Mouse (Mus musculus): Measurements from ENCODE around the gene Srd5a3.

The Srd5a3 gene

DNA sequence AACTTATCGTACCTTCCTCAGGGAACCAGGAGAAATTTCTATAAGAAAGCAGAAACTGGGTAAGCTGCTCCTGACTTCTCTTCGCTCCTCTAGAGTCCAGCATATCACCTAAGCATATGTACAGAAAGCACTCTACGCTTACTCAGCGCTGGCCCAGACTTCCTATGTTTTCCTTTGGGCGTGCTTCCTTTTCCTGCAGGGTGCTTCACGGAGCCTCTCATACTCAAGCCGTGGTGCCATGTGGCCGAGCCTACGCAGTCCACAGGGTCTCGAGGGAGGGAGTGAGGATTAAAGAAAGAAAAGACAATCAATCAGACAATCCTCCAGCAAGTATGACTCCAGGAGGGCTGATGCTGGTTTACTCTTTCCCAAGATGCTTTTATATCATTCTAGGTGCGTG, 36.8 kb downstream of the Srd5a3 start:
- ChIA-PET CTCF (no interaction called here), POLR2A (interaction anchor here in 1 of 4 experiments (1.1 to 1.2 kb wide), 2 partner anchors 10 to 14 kb away, joined by 3 to 5 read pairs; no protein-coding TSS in a partner anchor)

DNA sequence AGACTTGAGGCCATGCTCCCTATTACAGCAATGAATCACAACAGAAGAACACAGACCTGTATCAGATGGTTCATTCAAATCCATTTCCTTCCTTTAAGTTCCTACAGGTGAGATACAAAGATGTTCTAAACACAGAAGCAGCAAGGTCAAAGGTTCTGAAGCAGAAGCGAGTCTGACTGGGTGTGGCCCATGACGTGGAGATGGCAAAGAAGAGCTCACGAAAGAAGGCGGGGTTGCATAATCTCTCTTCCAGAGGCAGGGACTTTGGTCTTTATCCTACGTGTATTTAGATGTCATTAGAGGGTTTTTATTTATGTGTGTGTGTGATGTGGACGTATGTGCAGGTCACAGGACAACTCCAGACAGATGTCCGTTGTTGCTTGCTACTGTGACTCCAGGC, 37.6 kb downstream of the Srd5a3 start:
- CTCF ChIA-PET, result no interaction called here
- POLR2A ChIA-PET, result interaction anchor here in 1 of 4 experiments (0.7 kb wide), 1 partner anchor 9 kb away, joined by 3 read pairs; no protein-coding TSS in a partner anchor

DNA sequence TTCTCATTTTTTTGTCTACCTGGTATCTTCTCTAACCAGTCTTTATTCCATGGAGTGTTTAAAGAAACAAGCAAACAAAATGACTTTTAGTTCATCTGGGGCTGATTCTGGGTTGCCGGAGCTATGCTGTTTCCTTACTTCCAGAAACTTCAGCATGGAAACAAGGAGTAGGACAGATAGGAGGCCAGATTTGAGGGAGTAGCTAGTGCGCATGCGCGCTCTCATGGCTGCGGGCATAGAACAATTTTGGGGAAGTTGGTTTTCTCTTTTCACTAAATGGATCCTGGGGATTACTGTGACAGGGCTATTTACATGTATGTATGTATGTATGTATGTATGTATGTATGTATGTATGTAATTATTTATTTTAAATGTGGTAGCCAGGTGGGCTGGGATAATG, 39.1 kb downstream of the Srd5a3 start:
- ChIA-PET CTCF (no interaction called here), POLR2A (interaction anchor here in 1 of 4 experiments (1.6 kb wide), 1 partner anchor 39 kb away, joined by 4 read pairs; the partner anchor contains the start of gene Srd5a3)

DNA sequence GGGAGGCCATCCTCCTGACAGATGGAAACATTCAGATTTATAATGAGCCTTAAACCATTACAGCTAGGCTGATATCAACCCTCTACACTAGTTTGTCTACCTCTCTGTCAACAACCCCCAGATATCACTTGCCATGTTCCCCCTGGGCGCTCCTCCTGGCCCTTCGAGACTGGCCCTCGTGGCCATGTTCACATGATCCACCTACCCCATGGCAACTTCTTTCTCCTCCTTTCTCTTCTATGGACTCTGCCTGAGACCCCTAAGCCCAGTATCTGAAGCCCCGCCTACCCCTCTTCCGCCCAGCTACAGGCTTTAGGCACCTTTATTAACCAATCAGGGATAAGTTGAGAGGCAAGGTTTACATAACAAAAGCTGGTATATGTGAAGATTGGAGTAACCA, 39.7 kb downstream of the Srd5a3 start:
- POLR2A ChIA-PET, result interaction anchor here in 1 of 4 experiments (1.6 kb wide), 1 partner anchor 40 kb away, joined by 4 read pairs; the partner anchor contains the start of gene Srd5a3
- CTCF ChIA-PET, result interaction anchor here in 1 of 4 experiments (0.6 to 1.1 kb wide), 3 partner anchors 113 to 309 kb away, joined by 3 read pairs; no protein-coding TSS in a partner anchor

DNA sequence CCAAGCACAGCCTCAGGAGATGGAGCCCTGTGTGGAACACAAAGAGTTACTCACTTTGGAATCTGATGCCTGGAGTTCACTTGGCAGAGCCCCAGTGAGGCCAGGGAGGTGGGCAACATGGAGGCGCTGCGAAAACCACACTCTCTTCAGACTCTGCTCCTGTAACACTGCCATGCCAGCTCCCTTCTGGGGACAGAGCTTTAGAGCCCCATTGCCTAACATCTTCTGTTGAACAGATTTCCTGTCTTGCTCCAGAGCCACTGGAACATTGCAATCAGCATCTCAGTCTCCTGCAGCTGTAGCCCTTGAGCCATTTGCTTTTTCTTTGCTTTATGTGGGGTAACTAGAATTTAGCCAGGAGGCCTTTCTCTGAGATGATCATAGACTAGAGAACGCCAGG, 42.3 kb downstream of the Srd5a3 start:
- CTCF ChIA-PET, result no interaction called here
- POLR2A ChIA-PET, result interaction anchor here in 3 of 4 experiments (0.5 to 2.0 kb wide), 8 partner anchors 10 to 805 kb away, joined by 3 to 16 read pairs (median 3); partner anchors contain the start of genes Srd5a3 (in 2 of the 3), Paics (in 1 of the 3) and Ppat (in 1 of the 3)

DNA sequence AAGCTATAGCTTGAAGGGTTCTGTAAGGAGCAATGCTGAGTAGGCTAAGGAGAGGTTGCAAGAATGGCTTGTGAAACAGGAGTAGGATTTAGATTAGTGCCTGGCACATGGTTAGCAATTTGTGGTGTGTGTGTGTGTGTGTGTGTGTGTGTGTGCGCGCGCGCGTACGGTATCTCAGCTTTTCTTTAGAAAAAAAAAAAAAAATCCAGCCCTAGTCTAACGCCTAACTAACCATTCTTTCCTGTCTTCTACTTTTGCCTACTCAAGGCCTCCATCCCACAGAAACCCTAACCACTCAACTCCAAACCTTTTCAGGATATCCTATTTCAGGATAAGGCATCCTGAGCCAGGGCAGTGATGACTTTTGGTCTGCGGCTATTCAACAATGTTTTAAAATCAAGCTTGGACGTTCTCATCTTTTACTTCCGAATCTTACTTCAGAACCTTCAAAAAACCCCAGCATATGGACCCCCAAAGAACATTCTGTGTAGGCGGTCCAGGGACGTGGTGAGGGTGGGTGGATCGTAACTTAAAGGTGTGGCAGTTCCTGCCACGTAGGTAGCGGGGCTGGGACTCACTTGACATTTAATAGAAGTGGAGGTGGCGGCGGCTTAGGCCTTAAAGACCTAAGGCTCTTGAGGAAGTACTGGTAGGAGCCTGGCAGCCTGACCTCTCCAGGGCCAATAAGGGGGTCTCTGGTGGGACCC, 43.1 kb downstream of the Srd5a3 start:
- ChIA-PET POLR2A (interaction anchor here (0.5 to 2.3 kb wide), 31 partner anchors 9 to 806 kb away, joined by 3 to 16 read pairs (median 3); partner anchors contain the start of genes Srd5a3 (in 3 of the 4), Kit (in 1 of the 4), Paics (in 1 of the 4) and Pdcl2 (in 1 of the 4)), CTCF (interaction anchor here in 2 of 4 experiments (0.6 to 1.5 kb wide), 4 partner anchors 13 to 721 kb away, joined by 3 read pairs; partner anchors contain the start of gene Srd5a3 (in 1 of the 2))

DNA sequence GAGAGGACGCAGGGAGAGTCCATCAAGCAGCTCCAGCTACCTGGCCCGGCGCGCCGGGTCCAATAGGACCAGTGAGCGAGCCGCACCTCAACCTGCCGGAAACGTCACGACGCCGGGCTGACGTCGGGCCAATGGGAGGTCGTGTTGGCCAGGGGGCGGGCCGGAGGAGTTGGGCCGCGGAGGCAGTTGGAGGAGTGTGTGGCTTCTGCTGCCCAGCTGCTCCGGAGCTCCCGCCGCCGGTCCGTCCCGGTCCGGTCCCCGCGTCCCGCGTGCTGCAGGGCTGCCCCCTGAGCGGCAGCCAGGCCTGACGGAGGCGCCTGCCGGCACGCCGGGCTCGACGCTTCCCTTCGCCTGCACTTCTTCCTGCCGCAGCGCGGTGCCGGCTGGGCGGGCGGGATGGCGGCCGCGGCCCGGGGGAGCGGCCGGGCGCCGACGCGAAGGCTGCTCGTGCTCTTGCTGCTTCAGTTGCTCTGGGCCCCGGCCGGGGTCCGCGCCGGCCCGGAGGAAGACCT, 43.7 kb downstream of the Srd5a3 start, which contains the start of gene Tmem165:
Gene Tmem165, plus strand, starts transcription at position 131 of the 512 bp plus-strand sequence.
- CTCF ChIA-PET, result interaction anchor here in 2 of 4 experiments (0.6 to 1.5 kb wide), 3 partner anchors 14 to 503 kb away, joined by 3 read pairs; partner anchors contain the start of gene Srd5a3 (in 1 of the 2)
- POLR2A ChIA-PET, result interaction anchor here (0.5 to 2.3 kb wide), 27 partner anchors 8 to 685 kb away, joined by 3 to 16 read pairs (median 3); partner anchors contain the start of genes Srd5a3 (in 3 of the 4), Kit (in 1 of the 4) and Pdcl2 (in 1 of the 4)

DNA sequence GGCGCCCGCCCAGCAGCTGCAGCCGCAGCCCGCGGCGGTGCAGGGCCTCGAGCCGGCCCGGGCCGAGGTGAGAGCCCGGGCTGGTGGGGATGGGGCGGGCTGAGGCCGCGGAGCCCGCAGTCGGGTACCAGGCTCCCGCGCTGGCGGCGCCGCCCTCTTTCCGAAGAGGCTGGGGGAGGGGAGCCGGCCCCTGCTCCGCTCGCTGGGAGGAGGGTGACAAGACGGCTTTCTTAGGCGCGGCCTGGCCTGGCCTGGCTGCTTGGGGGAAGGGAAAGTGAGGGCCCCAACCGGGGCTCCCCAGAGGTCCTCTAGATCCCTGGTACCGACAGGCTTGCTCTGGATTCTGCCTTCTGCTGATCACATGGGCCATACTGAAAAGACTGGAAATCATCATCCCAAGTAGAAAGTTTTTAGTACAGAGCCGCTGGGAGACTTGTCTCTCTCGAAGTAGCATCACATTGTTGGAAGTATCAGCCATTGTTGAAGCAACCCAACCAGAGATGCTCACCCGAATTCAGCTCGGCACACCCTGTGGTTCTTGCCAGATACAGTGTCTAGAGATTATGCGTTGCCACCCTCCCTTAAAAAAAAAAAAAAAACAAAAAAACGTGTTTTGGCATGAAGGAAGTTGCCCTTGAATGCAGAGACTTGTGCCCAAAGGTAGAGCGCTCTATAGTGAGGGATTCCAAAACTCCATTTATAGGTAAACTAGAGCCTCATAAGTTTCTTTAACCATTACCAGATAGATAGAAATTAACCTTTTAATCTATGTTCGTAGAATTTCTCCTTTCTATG, 44.4 kb downstream of the Srd5a3 start:
- CTCF ChIA-PET, result interaction anchor here in 2 of 4 experiments (0.5 to 1.5 kb wide), 2 partner anchors 45 to 206 kb away, joined by 3 to 11 read pairs; partner anchors contain the start of gene Srd5a3 (in 1 of the 2)
- POLR2A ChIA-PET, result interaction anchor here (0.7 to 2.3 kb wide), 12 partner anchors 8 to 610 kb away, joined by 3 to 16 read pairs (median 5); partner anchors contain the start of genes Srd5a3 (in 3 of the 4) and Kit (in 1 of the 4)

DNA sequence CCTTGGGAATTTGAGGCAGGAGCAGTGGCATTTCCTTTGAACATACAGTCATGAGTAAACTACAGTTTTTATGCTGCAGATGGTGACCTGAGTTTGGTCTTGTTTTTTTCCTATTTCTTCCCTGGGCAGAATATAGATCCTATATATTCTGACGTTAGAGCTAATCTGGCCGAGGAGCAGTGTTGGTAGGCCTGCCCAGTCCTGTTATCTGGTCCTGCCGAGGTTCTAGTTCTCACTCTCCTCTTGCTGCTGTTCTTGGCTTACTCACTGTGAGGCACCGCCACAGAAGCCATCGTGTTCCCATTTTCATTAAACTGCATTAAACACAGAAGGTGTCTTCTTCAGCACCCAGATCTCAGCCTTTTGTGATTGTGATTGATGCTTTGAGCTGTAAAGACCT, 47.8 kb downstream of the Srd5a3 start:
- CTCF ChIA-PET, result no interaction called here
- POLR2A ChIA-PET, result interaction anchor here in 1 of 4 experiments (1.1 kb wide), 1 partner anchor 10 kb away, joined by 3 read pairs; no protein-coding TSS in a partner anchor

DNA sequence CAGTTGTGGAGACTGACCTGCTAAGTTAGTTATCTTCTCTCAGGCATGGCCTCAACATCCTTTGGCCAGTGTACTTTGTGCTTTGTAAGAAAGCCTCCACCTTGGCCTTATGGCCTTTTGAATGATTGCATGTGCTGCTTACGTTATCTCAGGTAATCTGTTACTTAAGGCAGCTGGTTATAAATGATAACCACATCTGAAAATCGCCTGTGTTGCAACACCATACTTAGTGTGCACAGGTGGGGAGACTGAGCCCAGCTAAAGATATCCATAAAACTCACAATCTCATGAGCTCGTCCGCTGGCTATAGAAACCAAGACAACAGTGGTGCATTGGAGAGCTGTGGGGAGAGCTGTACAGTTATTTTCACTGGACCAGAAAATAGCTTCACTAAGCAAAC, 50.5 kb downstream of the Srd5a3 start:
- CTCF ChIA-PET, result no interaction called here
- POLR2A ChIA-PET, result interaction anchor here in 3 of 4 experiments (0.6 to 1.8 kb wide), 7 partner anchors 8 to 325 kb away, joined by 3 to 5 read pairs (median 3); no protein-coding TSS in a partner anchor

DNA sequence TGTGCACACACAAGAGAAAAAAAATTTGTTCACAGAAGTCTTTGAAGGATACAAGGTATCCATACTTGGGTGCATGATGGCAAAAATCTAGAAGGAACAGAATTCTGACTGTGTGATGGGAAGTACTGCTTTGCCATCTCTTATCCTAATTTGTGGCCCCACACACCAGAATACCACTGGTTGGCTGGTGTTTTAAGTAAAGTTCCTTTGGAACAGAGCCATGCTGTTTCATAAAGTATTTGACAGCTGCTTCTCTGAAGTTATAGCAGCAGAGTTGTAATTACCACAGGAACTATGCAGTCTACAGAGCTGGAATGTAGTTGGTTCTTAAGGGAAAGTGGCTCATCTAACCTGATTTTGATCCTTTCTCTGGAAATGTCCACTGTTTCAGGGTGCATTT, 53.0 kb downstream of the Srd5a3 start:
- POLR2A ChIA-PET, result interaction anchor here in 3 of 4 experiments (0.9 to 2.4 kb wide), 3 partner anchors 9 to 10 kb away, joined by 3 to 8 read pairs (median 4); partner anchors contain the start of gene Tmem165 (in 3 of the 3)
- CTCF ChIA-PET, result no interaction called here

DNA sequence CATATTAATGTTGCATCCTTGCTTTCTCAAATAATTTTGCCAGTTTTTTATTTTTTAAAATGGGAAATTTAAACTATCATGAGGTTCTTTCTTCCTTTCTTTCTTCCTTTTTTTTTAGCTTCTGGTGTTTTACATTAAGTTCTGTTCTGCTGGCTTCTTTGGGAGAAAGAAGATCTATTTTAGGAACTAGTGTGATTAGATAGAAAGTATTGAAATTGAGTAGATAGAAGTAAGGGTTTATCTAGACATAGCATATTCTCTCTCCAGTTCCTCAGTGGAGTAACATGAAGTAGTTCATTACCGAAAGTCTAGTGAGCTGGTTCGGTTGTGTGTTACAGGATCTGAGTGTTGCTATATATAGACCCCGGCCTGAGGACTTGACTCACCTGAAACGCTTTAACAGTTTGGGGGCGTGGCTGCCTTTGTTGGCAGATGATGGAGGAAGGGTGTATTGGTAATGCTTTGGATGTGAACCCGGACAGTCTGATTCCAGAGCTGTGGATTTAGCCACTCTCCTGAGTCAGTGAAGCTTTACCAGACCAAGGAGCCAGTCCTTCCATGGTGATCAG, 54.4 kb downstream of the Srd5a3 start:
- CTCF ChIA-PET, result interaction anchor here in 2 of 4 experiments (0.6 to 1.0 kb wide), 2 partner anchors 55 to 324 kb away, joined by 4 to 5 read pairs; partner anchors contain the start of gene Srd5a3 (in 1 of the 2)
- POLR2A ChIA-PET, result interaction anchor here in 1 of 4 experiments (1.2 to 1.4 kb wide), 4 partner anchors 11 to 54 kb away, joined by 3 to 5 read pairs (median 4); partner anchors contain the start of genes Srd5a3 and Tmem165

DNA sequence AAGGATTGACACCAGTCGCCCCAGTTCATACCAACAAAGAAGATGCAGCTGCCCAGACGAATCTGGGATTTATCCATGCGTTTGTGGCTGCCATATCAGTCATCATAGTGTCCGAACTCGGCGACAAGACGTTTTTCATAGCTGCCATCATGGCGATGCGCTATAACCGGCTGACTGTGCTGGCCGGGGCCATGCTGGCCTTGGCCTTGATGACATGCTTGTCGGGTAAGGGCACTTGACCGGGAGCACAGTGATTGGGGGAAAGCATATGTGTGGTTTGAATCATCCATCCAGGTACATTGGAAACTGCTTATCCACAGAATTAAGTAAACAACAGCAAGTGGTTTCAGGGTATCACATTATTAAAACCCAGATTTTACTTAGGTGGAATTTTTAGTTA, 59.3 kb downstream of the Srd5a3 start:
- ChIA-PET POLR2A (interaction anchor here in 2 of 4 experiments (1.0 to 2.0 kb wide), 6 partner anchors 8 to 16 kb away, joined by 3 to 6 read pairs (median 4); partner anchors contain the start of gene Tmem165 (in 1 of the 2)), CTCF (interaction anchor here in 1 of 4 experiments (2.2 kb wide), 1 partner anchor 328 kb away, joined by 6 read pairs; no protein-coding TSS in a partner anchor)

DNA sequence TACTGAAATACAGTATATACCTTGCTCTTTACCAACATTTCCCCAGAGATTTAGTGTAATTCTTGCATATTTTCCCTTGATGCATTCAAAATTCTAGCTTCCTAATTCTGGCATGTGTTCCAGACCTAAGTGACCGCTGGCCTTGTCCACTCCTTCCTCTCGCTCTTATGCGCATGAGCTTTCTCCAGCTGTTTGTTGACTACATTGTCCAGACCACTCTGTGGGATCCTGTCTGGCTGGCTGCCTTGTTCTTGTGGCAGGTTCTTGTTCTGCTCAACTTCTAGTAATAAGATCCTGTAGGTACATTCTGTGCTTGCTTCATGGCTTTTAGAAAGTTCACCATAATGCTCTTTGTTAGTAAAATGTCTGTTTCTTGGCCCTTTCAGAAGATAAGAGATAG, 63.1 kb downstream of the Srd5a3 start:
- CTCF ChIA-PET, result no interaction called here
- POLR2A ChIA-PET, result no interaction called here

Data from embryonic stem cell, embryonic (primary cell).